Mouse (Mus musculus) intestine, postnatal 0 days (tissue): ENCODE measurements at regions not wholly inside any gene's neighbourhood (a gene's known extent, or its start where the extent isn't known, plus 50 kb on each side); places are given as distances from the start of the nearest gene placed in this dataset.

ENCODE experiments used
- ATAC-seq: fragments of 200-750 bp; cut with Nextera tagmentation; 2 replicates; pipeline ENCODE4 v1.8.0; 2017; ENCODE audit warnings: mild to moderate bottlenecking, moderate TSS enrichment, moderate library complexity
- H3K27ac ChIP-seq: fragments of 300-500 bp; sonication (generic); 2 replicates; pipeline ENCODE4 v1.5.1; 2014; ENCODE audit warnings: mild to moderate bottlenecking, low read depth, low read length, moderate library complexity
- H3K27me3 ChIP-seq: fragments of 300-500 bp; sonication (generic); replicated peaks from 2 replicates; pipeline ENCODE4 v1.6.1; 2014; ENCODE audit warnings: low read length, mixed read lengths; ENCODE audit not compliant: control insufficient read depth, insufficient read depth
- H3K36me3 ChIP-seq: fragments of 300-500 bp; sonication (generic); 2 replicates; pipeline ENCODE4 v1.6.1; 2014; ENCODE audit warnings: mild to moderate bottlenecking, moderate library complexity; ENCODE audit not compliant: control insufficient read depth, insufficient read depth
- H3K4me1 ChIP-seq: fragments of 300-500 bp; sonication (generic); replicated peaks from 2 replicates; pipeline ENCODE4 v1.6.1; 2014; ENCODE audit warnings: antibody characterized with exemption, low read length, mixed read lengths; ENCODE audit not compliant: control insufficient read depth, insufficient read depth
- H3K4me2 ChIP-seq: fragments of 300-500 bp; sonication (generic); replicated peaks from 2 replicates; pipeline ENCODE4 v1.6.1; 2014; ENCODE audit warnings: low read depth, mild to moderate bottlenecking, moderate library complexity
- H3K4me3 ChIP-seq: fragments of 300-500 bp; sonication (generic); 2 replicates; pipeline ENCODE4 v1.5.1; 2014; ENCODE audit warnings: low read depth, low read length
- H3K9ac ChIP-seq: fragments of 300-500 bp; sonication (generic); 2 replicates; pipeline ENCODE4 v1.6.1; 2014; ENCODE audit warnings: mild to moderate bottlenecking, low read depth, low read length
- H3K9me3 ChIP-seq: fragments of 300-500 bp; sonication (generic); 2 replicates; pipeline ENCODE4 v1.6.1; 2016; ENCODE audit warnings: mixed run types; ENCODE audit not compliant: control insufficient read depth
- CTCF ChIP-seq: sonication (generic); IDR thresholded peaks from 2 replicates; pipeline ENCODE4 v1.5.1; 2016; ENCODE audit warnings: low read depth, mild to moderate bottlenecking, control low read depth, antibody characterized with exemption, moderate library complexity
- WGBS: fragments of 180-500 bp; shearing (Covaris S2); extraction: QIAGEN DNeasy Blood & Tissue Kit; methylation state at CpG from one replicate; pipeline ENCODE4 v1.1.7; 2014; 5-methylcytosine and 5-hydroxymethylcytosine counted together

DNA sequence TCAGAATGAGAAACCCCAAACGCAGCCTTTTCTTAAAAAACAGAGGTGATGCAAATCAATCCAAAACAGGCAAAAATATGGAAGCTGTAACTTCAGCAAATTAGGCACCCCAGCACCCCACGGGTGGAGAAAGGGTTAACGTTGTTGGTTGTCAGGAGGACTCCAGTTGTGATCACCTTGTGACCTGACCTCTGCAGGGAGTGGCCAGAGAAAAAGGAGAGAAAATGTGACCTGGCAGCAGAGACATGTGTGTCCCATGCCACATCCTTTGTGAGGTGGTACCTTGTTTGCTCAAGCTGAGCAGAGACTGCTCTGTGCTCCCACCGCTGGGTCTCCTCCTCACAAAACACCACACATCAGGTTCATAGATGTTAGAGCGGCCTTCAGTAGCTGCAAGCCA is 158.7 kb upstream of the A530016L24Rik start:
- H3K4me1 ChIP-seq: no peaks in the 10 kb centered on the region
- ATAC-seq: no peak

DNA sequence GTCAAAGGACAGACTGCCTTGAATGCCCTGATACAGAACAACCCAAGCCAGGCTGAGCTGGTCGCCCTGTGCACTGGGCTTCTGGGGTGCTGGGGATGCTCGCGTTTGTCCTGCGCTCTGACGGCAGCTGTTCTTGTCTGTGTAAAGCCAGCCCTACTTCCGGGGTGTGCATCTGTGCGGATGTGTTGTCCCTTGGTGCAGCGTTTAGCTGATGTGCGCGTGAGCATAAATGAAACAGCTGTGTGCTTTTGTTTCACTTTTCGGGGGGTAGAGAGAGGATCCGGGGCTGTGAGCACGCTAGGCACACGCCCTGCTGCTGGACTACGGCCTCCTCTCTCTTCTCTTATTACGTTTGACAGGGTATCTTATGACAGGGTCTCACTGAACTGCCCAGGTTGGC is 158.2 kb upstream of the A530016L24Rik start:
- no peaks in the 10 kb centered on the region for H3K36me3 ChIP-seq
- no peak for TF ChIP-seq CTCF
- no peaks in the 10 kb centered on the region for H3K9me3 ChIP-seq
- no peaks in the 10 kb centered on the region for H3K27me3 ChIP-seq
- no peak overlapping the region for H3K27ac ChIP-seq
- H3K4me3 ChIP-seq: no peak overlapping the region
- H3K4me2 ChIP-seq: no peak overlapping the region
- no peak for ATAC-seq
- no peaks in the 10 kb centered on the region for H3K4me1 ChIP-seq
- no peak overlapping the region for H3K9ac ChIP-seq
- WGBS: 73% methylated on average over 16 of the region's 16 CpGs

More for the DNA sequence above, 158.7 kb upstream of the A530016L24Rik start:
- no peak overlapping the region for H3K27ac ChIP-seq
- no peaks in the 10 kb centered on the region for H3K27me3 ChIP-seq
- H3K4me3 ChIP-seq: no peak overlapping the region
- no peaks in the 10 kb centered on the region for H3K9me3 ChIP-seq
- no peaks in the 10 kb centered on the region for H3K36me3 ChIP-seq
- WGBS: 73% methylated on average over 5 of the region's 5 CpGs
- no peak overlapping the region for H3K4me2 ChIP-seq
- no peak overlapping the region for H3K9ac ChIP-seq
- TF ChIP-seq CTCF: no peak

DNA sequence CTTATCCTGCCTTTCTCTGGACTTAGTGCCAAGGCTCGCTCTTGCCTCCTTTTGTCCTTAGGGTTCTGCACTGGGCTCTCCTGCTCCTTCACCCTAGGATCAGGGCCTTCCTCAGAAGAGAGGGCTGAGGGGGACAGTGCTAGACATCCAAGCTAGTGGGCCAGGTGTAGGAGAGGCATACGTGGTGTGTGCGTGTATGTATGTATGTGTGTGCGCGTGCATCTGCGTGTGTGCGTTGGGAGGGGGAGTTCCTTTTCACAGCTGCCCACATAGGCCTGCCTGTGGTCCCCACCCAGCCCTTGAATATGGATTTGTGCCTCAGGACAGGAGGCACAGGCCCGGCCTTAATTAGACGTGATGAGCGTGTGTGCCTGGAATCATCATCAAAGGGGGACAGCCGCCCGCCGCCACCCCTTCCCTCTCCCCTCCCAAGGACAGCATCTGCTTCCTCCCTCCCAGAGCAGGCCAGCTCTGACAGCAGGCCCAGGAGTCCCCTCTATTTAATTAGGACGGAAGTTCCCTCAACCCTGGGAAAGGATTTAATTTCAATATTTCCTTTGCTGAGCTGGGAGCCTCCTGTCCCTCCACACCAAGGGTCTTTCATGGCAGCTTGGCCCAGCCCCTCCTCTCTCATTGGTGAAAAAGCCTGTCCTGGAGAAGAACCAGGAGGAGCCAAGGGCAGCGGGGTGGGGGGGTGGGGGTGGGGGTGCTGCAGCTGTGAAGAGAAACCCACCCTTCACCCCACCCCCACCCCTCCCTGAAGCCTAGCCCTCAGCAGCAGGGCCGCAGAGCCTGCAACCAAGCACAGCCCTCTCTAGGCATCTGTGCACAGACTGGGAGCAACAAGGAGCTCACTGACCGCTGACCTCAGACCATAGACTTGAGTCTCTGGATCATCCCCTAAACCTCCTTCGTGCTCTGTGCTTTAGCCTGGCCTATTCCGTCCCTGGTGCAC is 155.8 kb upstream of the A530016L24Rik start:
- H3K4me1 ChIP-seq: no peaks in the 10 kb centered on the region
- no peak for TF ChIP-seq CTCF
- ATAC-seq: no peak
- H3K9ac ChIP-seq: no peak overlapping the region
- no peak overlapping the region for H3K4me3 ChIP-seq
- no peak overlapping the region for H3K4me2 ChIP-seq
- H3K36me3 ChIP-seq: no peaks in the 10 kb centered on the region
- H3K9me3 ChIP-seq: no peaks in the 10 kb centered on the region
- H3K27me3 ChIP-seq: no peaks in the 10 kb centered on the region
- 61% methylated on average over 19 of the region's 19 CpGs for WGBS
- H3K27ac ChIP-seq: no peak overlapping the region

DNA sequence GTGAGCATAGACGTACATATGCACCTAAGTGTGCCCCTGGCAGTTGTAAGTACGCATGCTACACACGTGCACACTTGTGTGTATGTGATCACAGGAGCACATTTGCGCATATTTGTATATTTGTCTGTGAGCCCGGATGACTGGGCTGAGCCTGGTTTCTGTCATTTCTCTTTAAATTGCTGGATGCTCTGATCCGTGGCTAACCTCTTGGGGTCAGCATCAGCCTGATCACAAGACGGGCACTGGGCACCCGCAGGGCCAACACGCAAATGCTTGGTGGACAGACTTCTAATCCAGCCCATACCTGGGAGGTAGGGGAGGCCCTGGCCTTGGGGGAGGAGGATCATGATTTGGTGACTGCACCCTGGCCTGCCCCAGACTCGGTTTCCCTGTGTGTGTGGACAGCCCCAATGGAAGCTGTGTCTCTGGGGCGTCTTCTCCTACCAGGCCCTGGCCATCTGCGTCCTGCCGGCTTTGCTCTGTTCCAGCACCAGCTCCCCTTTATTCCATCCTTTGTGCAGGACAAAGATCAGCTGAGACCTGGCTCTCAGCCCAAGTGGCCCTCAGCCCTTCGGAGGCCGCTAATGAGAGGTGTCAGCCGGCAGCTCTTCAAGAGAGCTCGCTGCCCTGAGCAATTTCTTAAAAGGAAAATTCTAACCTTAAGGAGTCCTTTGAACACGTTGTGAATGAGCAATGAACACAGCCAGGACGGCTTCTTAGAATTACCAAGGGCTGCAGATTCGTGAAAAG is 155.0 kb upstream of the A530016L24Rik start:
- 58% methylated on average over 20 of the region's 20 CpGs for WGBS
- no peak for ATAC-seq
- Histone ChIP-seq H3K36me3 (no peaks in the 10 kb centered on the region), H3K4me1 (no peaks in the 10 kb centered on the region), H3K4me3 (no peak overlapping the region), H3K27me3 (no peaks in the 10 kb centered on the region), H3K9ac (no peak overlapping the region), H3K9me3 (no peaks in the 10 kb centered on the region), H3K4me2 (no peak overlapping the region), H3K27ac (no peak overlapping the region)
- TF ChIP-seq CTCF: no peak

DNA sequence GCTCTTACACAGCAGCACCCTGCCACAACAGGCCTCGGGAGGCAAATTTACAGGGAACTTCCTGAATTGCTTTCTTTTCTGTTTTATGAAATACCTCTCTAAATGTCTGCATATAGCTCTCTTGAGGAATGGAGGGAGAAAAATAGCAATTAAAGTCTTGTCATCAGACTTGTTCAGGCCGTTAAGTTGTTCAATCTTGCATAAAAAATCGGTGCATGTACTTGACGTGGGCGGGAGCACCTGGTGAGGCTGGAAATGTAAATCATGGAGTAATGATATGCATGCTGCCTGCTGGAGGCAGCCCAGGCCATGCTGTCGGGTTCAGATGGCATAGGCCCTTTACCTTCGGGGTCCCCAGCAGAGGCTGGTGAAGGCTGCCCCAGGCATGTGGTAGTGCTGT is 153.6 kb upstream of the A530016L24Rik start:
- ATAC-seq: no peak
- Histone ChIP-seq H3K27ac (no peak overlapping the region), H3K27me3 (no peaks in the 10 kb centered on the region), H3K9ac (no peak overlapping the region), H3K4me1 (peaks cover 4% of the 10 kb centered on the region; the same call in 1 of the 2 replicates), H3K4me3 (no peak overlapping the region), H3K9me3 (no peaks in the 10 kb centered on the region), H3K36me3 (no peaks in the 10 kb centered on the region), H3K4me2 (no peak overlapping the region)
- no peak for TF ChIP-seq CTCF
- 76% methylated on average over 7 of the region's 7 CpGs for WGBS

DNA sequence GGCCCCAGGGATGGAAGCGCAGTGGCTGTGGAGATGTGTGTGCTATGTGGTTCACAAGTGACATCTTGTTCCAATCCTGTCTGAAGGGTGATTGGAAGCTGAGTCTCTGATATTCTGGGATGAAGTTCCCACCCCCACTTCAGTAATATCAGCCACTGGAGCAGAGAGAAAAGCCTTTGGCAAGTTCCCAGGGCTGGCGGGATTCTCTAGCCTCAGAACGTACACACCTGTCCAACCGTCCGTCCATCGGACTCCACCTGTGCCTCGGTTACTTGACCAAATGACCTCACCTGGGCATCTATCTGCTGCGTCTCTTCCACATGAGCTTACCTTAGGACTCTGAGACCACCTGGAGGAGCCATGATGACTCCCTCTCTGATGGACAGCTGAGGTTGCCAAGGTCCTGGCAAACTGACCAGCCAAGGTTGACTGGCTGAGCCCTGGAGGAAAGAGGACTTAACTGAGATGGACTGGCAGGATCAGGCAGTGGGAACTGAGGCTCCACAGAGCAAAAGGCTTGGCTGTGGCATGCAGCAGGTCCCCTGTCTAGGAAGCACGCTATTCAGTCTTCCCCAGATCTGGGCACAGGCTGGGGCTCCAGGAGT is 152.5 kb upstream of the A530016L24Rik start:
- no peak for ATAC-seq
- H3K9me3 ChIP-seq: no peaks in the 10 kb centered on the region
- no peaks in the 10 kb centered on the region for H3K27me3 ChIP-seq
- H3K4me1 ChIP-seq: peaks cover 4% of the 10 kb centered on the region; the same call in 1 of the 2 replicates
- no peak overlapping the region for H3K27ac ChIP-seq
- H3K4me3 ChIP-seq: no peak overlapping the region
- WGBS: 87% methylated on average over 9 of the region's 9 CpGs
- H3K36me3 ChIP-seq: no peaks in the 10 kb centered on the region
- no peak overlapping the region for H3K4me2 ChIP-seq
- no peak overlapping the region for H3K9ac ChIP-seq
- no peak for TF ChIP-seq CTCF
